Mouse (Mus musculus): ENCODE data around the gene Mcrip2.

DNA sequence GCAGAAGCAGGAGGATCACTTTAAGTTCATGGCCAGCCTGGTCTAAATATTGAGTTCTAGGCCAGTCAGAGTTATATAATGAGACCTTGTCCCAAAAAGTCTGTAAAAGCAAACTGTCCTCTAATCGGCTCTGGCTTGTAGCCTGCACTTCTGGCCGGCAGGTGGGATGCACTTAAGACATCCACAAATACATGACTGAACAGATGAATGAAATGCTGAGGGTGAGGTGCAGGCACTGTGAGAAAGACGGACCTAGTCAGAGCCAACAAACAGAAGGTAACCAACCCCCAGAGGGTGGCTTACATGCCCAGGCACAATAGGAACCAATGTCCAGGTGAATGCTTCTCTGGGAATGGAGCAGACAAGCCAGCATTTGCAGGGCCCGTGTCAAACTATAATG, 45.7 kb upstream of the Mcrip2 start:
- TF ChIP-seq CTCF (conservative IDR thresholded peaks at IDR 0.05; ENCODE audit: insufficient read depth, insufficient read length, low read depth, low read length) (no peak), POLR2A (IDR thresholded peaks at IDR 0.05; ENCODE audit: low read depth, low read length) (no peak)

Data from kidney, adult 2 months (tissue).